Mouse (Mus musculus) C2C12 (cell line): Measurements from ENCODE around the gene Pdcd1lg2.

ENCODE experiments used
- CEBPB ChIP-seq: IDR thresholded peaks from one replicate; pipeline ENCODE4 v1.6.1; 2011; ENCODE audit warnings: low read depth, mild to moderate bottlenecking, control low read depth, moderate library complexity
- CTCF ChIP-seq: IDR thresholded peaks from one replicate; pipeline ENCODE4 v1.5.1; 2011; ENCODE audit not compliant: control insufficient read depth, insufficient read depth, insufficient read length
- MAX ChIP-seq: IDR thresholded peaks from one replicate; pipeline ENCODE4 v1.6.1; 2011; ENCODE audit warnings: mild to moderate bottlenecking, control low read depth
- MYOD1 ChIP-seq: IDR thresholded peaks from one replicate; pipeline ENCODE4 v1.6.1; 2011; ENCODE audit warnings: low read depth; ENCODE audit not compliant: control insufficient read depth, insufficient read length
- MYOG ChIP-seq: IDR thresholded peaks from one replicate; pipeline ENCODE4 v1.6.1; 2011; ENCODE audit not compliant: control insufficient read depth, insufficient read length; ENCODE audit errors: extremely low read depth
- USF1 ChIP-seq: IDR thresholded peaks from one replicate; pipeline ENCODE4 v1.6.1; 2011; ENCODE audit warnings: low read depth, mild to moderate bottlenecking, control low read depth, moderate library complexity

GRCm38 (mm10) chr19:29363557-29363956 is 47.2 kb upstream of the Pdcd1lg2 start:
- TF ChIP-seq MAX: no peak
- TF ChIP-seq CTCF: no peak
- no peak for TF ChIP-seq MYOD1
- TF ChIP-seq CEBPB: no peak
- no peak for TF ChIP-seq USF1
- TF ChIP-seq MYOG: no peak
